Mouse (Mus musculus): ENCODE results near the gene Defb25. TPM values are rescaled to one million over a fixed set of nuclear protein-coding genes. Genes with fewer than 3 reads are reported as not detected.

Gene Defb25
- total and polyA plus RNA-seq, 2 experiments, result not detected

GRCm38 (mm10) chr2:152586926-152587560, 35.8 kb downstream of the Defb25 start:
- Histone ChIP-seq H3K9ac (ENCODE audit: low read depth, low read length) (no peak overlapping the region), H3K27me3 (ENCODE audit: control insufficient read depth, insufficient read depth, low read length) (no peaks in the 10 kb centered on the region), H3K4me3 (ENCODE audit: insufficient read depth, low read depth, low read length) (no peak overlapping the region), H3K36me3 (ENCODE audit: control insufficient read depth, insufficient read depth, low read length) (no peaks in the 10 kb centered on the region), H3K79me2 (ENCODE audit: control insufficient read depth, insufficient read depth, low read length) (no peaks in the 10 kb centered on the region), H3K4me1 (ENCODE audit: control insufficient read depth, insufficient read depth, low read length) (no peaks in the 10 kb centered on the region), H3K27ac (replicated peaks; ENCODE audit: insufficient read depth, low read depth, low read length) (no peak overlapping the region)
- TF ChIP-seq POLR2A (IDR thresholded peaks at IDR 0.05; ENCODE audit: extremely low read depth, insufficient read depth, low read length) (no peak), CTCF (IDR thresholded peaks at IDR 0.05; ENCODE audit: low read depth, low read length) (peak; percentile 50)
- DNase-seq (ENCODE audit: extremely low read depth, low read depth, low spot score), result peak; percentile 5
- 78% methylated on average over 4 of the region's 4 CpGs for WGBS

- TF ChIP-seq CTCF (IDR thresholded peaks at IDR 0.05; ENCODE audit: low read depth, low read length) (no peak), POLR2A (IDR thresholded peaks at IDR 0.05; ENCODE audit: extremely low read depth, insufficient read depth, low read length) (no peak)
- no peak overlapping the region for H3K9ac ChIP-seq (ENCODE audit: low read depth, low read length)
- no peak overlapping the region for H3K4me3 ChIP-seq (ENCODE audit: insufficient read depth, low read depth, low read length)
- WGBS, result 86% methylated on average over 11 of the region's 11 CpGs
- DNase-seq (ENCODE audit: extremely low read depth, low read depth, low spot score), result no peak
- no peaks in the 10 kb centered on the region for H3K4me1 ChIP-seq (ENCODE audit: control insufficient read depth, insufficient read depth, low read length)
- no peak overlapping the region for H3K27ac ChIP-seq (replicated peaks; ENCODE audit: insufficient read depth, low read depth, low read length)
- no peaks in the 10 kb centered on the region for H3K27me3 ChIP-seq (ENCODE audit: control insufficient read depth, insufficient read depth, low read length)
- H3K36me3 ChIP-seq (ENCODE audit: control insufficient read depth, insufficient read depth, low read length), result no peaks in the 10 kb centered on the region
- H3K79me2 ChIP-seq (ENCODE audit: control insufficient read depth, insufficient read depth, low read length), result no peaks in the 10 kb centered on the region
These were observed 42.2 kb downstream of the Defb25 start for GRCm38 (mm10) chr2:152580612-152581011.

GRCm38 (mm10) chr2:152580107-152580506, 42.7 kb downstream of the Defb25 start, which contains the start of gene Defb19:
Defb19 (minus strand) TSS chr2:152580312.
- Histone ChIP-seq H3K9ac (ENCODE audit: low read depth, low read length) (no peak within 1 kb of the TSS), H3K79me2 (ENCODE audit: control insufficient read depth, insufficient read depth, low read length) (no peaks in the 10 kb centered on the region), H3K27me3 (ENCODE audit: control insufficient read depth, insufficient read depth, low read length) (no peaks in the 10 kb centered on the region), H3K36me3 (ENCODE audit: control insufficient read depth, insufficient read depth, low read length) (no peaks in the 10 kb centered on the region), H3K4me1 (ENCODE audit: control insufficient read depth, insufficient read depth, low read length) (no peaks in the 10 kb centered on the region), H3K4me3 (ENCODE audit: insufficient read depth, low read depth, low read length) (no peak within 1 kb of the TSS), H3K27ac (replicated peaks; ENCODE audit: insufficient read depth, low read depth, low read length) (no peak within 1 kb of the TSS)
- DNase-seq (ENCODE audit: extremely low read depth, low read depth, low spot score), result no peak
- WGBS, result 79% methylated on average over 7 of the region's 7 CpGs
- TF ChIP-seq CTCF (IDR thresholded peaks at IDR 0.05; ENCODE audit: low read depth, low read length) (no peak), POLR2A (IDR thresholded peaks at IDR 0.05; ENCODE audit: extremely low read depth, insufficient read depth, low read length) (no peak)

GRCm38 (mm10) chr2:152573484-152573883, 49.4 kb downstream of the Defb25 start:
- WGBS, result 90% methylated on average over 8 of the region's 8 CpGs
- TF ChIP-seq CTCF (IDR thresholded peaks at IDR 0.05; ENCODE audit: low read depth, low read length) (no peak), POLR2A (IDR thresholded peaks at IDR 0.05; ENCODE audit: extremely low read depth, insufficient read depth, low read length) (no peak)
- DNase-seq (ENCODE audit: extremely low read depth, low read depth, low spot score), result no peak
- Histone ChIP-seq H3K4me3 (ENCODE audit: insufficient read depth, low read depth, low read length) (no peak overlapping the region), H3K79me2 (ENCODE audit: control insufficient read depth, insufficient read depth, low read length) (no peaks in the 10 kb centered on the region), H3K27me3 (ENCODE audit: control insufficient read depth, insufficient read depth, low read length) (no peaks in the 10 kb centered on the region), H3K9ac (ENCODE audit: low read depth, low read length) (no peak overlapping the region), H3K4me1 (ENCODE audit: control insufficient read depth, insufficient read depth, low read length) (no peaks in the 10 kb centered on the region), H3K36me3 (ENCODE audit: control insufficient read depth, insufficient read depth, low read length) (no peaks in the 10 kb centered on the region), H3K27ac (replicated peaks; ENCODE audit: insufficient read depth, low read depth, low read length) (no peak overlapping the region)

Other genes starting within 250 kb of the Defb25 start
- gene Nrsn2, start 246.4 kb downstream of the Defb25 start, total RNA-seq (2014; rRNA removed), result not detected in 2 replicates
- not detected in 2 replicates for gene Nrsn2, start 246.4 kb downstream of the Defb25 start, polyA plus RNA-seq (2012; rRNA removed)
- gene Sox12, start 225.0 kb downstream of the Defb25 start, total RNA-seq (2014; rRNA removed), result 0.18 and 0.40 TPM in 2 replicates
- gene Sox12, start 225.0 kb downstream of the Defb25 start, polyA plus RNA-seq (2012; rRNA removed), result 1.7 and 1.9 TPM in 2 replicates
- 0.37 and 0.47 TPM in 2 replicates for gene Zcchc3, start 208.0 kb downstream of the Defb25 start, total RNA-seq (2014; rRNA removed)
- gene Zcchc3, start 208.0 kb downstream of the Defb25 start, polyA plus RNA-seq (2012; rRNA removed), result 0.40 and 0.44 TPM in 2 replicates
- gene 6820408C15Rik, start 207.5 kb downstream of the Defb25 start, total RNA-seq (2014; rRNA removed), result not detected in 2 replicates
- gene 6820408C15Rik, start 207.5 kb downstream of the Defb25 start, polyA plus RNA-seq (2012; rRNA removed), result not detected in 2 replicates
- gene Defb23, start 158.4 kb downstream of the Defb25 start, total RNA-seq (2014; rRNA removed), result not detected in 2 replicates
- gene Defb23, start 158.4 kb downstream of the Defb25 start, polyA plus RNA-seq (2012; rRNA removed), result not detected in 2 replicates
- gene Defb20, start 146.0 kb downstream of the Defb25 start, total RNA-seq (2014; rRNA removed), result not detected in 2 replicates
- gene Defb20, start 146.0 kb downstream of the Defb25 start, polyA plus RNA-seq (2012; rRNA removed), result not detected in 2 replicates
- gene Defb22, start 132.9 kb downstream of the Defb25 start, total RNA-seq (2014; rRNA removed), result not detected in 2 replicates
- not detected in 2 replicates for gene Defb22, start 132.9 kb downstream of the Defb25 start, polyA plus RNA-seq (2012; rRNA removed)
- gene Defb26, start 111.4 kb downstream of the Defb25 start, total RNA-seq (2014; rRNA removed), result not detected in 2 replicates
- gene Defb26, start 111.4 kb downstream of the Defb25 start, polyA plus RNA-seq (2012; rRNA removed), result not detected in 2 replicates
- not detected in 2 replicates for gene Defb28, start 104.8 kb downstream of the Defb25 start, total RNA-seq (2014; rRNA removed)
- gene Defb28, start 104.8 kb downstream of the Defb25 start, polyA plus RNA-seq (2012; rRNA removed), result not detected in 2 replicates
- gene Defb29, start 83.0 kb downstream of the Defb25 start, total RNA-seq (2014; rRNA removed), result not detected in 2 replicates
- not detected in 2 replicates for gene Defb29, start 83.0 kb downstream of the Defb25 start, polyA plus RNA-seq (2012; rRNA removed)
- not detected in 2 replicates for gene Gm17416, start 53.7 kb downstream of the Defb25 start, total RNA-seq (2014; rRNA removed)
- not detected in 2 replicates for gene Gm17416, start 53.7 kb downstream of the Defb25 start, polyA plus RNA-seq (2012; rRNA removed)
- gene Defb21, start 50.3 kb downstream of the Defb25 start, total RNA-seq (2014; rRNA removed), result not detected in 2 replicates
- not detected in 2 replicates for gene Defb21, start 50.3 kb downstream of the Defb25 start, polyA plus RNA-seq (2012; rRNA removed)
- gene Defb19, start 42.7 kb downstream of the Defb25 start, total RNA-seq (2014; rRNA removed), result not detected in 2 replicates
- gene Defb19, start 42.7 kb downstream of the Defb25 start, polyA plus RNA-seq (2012; rRNA removed), result not detected in 2 replicates
- not detected in 2 replicates for gene Defb45, start 23.7 kb downstream of the Defb25 start, total RNA-seq (2014; rRNA removed)
- gene Defb45, start 23.7 kb downstream of the Defb25 start, polyA plus RNA-seq (2012; rRNA removed), result not detected in 2 replicates
- gene Defb36, start 18.7 kb downstream of the Defb25 start, total RNA-seq (2014; rRNA removed), result not detected in 2 replicates
- not detected in 2 replicates for gene Defb36, start 18.7 kb downstream of the Defb25 start, polyA plus RNA-seq (2012; rRNA removed)
- 0.34 and 0.65 TPM in 2 replicates for gene Rem1, start 3.9 kb upstream of the Defb25 start, total RNA-seq (2014; rRNA removed)
- 0.32 and 0.35 TPM in 2 replicates for gene Rem1, start 3.9 kb upstream of the Defb25 start, polyA plus RNA-seq (2012; rRNA removed)
- 65.5 and 86.1 TPM in 2 replicates for gene H13, start 46.4 kb upstream of the Defb25 start, total RNA-seq (2014; rRNA removed)
- gene H13, start 46.4 kb upstream of the Defb25 start, polyA plus RNA-seq (2012; rRNA removed), result 117 and 148 TPM in 2 replicates
- gene Mcts2, start 64.0 kb upstream of the Defb25 start, total RNA-seq (2014; rRNA removed), result 7.2 and 8.9 TPM in 2 replicates
- 2.4 and 3.8 TPM in 2 replicates for gene Mcts2, start 64.0 kb upstream of the Defb25 start, polyA plus RNA-seq (2012; rRNA removed)
- 16.4 and 33.0 TPM in 2 replicates for gene Id1, start 113.2 kb upstream of the Defb25 start, total RNA-seq (2014; rRNA removed)
- 19.2 and 33.0 TPM in 2 replicates for gene Id1, start 113.2 kb upstream of the Defb25 start, polyA plus RNA-seq (2012; rRNA removed)
- gene Cox4i2, start 131.1 kb upstream of the Defb25 start, total RNA-seq (2014; rRNA removed), result not detected in 2 replicates
- gene Cox4i2, start 131.1 kb upstream of the Defb25 start, polyA plus RNA-seq (2012; rRNA removed), result 0.22 and 0.31 TPM in 2 replicates
- gene Bcl2l1, start 208.7 kb upstream of the Defb25 start, total RNA-seq (2014; rRNA removed), result 14.9 and 16.1 TPM in 2 replicates
- gene Bcl2l1, start 208.7 kb upstream of the Defb25 start, polyA plus RNA-seq (2012; rRNA removed), result 30.4 and 33.8 TPM in 2 replicates
- 0.18 and 1.1 TPM in 2 replicates for gene Tpx2, start 224.9 kb upstream of the Defb25 start, total RNA-seq (2014; rRNA removed)
- 0.04 TPM in 1 of 2 replicates, not detected in the other for gene Tpx2, start 224.9 kb upstream of the Defb25 start, polyA plus RNA-seq (2012; rRNA removed)

Measured in liver, adult 2 months (tissue).